Mouse (Mus musculus): Measurements from ENCODE around the gene Serpina1e.

The Serpina1e gene

DNA sequence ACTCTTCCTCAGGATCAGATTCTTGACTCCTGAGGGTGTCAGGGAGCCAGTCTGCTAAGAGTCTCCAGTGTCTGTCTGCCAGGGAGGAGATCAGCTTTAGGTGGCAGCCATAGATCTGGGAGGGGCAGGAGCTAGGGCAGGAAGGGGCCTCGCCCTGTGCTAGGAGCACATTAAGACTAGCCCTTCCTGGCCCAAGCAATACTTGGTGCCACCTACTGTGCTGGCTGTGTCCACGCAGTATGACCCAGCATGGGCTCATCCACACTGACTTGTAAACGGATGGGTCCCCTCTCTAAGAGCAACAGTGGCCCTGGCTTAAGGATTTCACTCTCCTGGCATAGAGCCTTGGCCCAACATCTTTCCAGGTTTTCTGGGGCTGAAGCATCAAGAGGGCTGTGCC is at the start of gene Serpina1e:
Gene Serpina1e (minus strand): TSS at position 178 of the 400 bp plus-strand sequence.
- no peak for ATAC-seq (ENCODE audit: low TSS enrichment)

GRCm38 (mm10) chr12:104004689-104005088 is 45.9 kb upstream of the Serpina1e start:
- ATAC-seq (ENCODE audit: low TSS enrichment): no peak

DNA sequence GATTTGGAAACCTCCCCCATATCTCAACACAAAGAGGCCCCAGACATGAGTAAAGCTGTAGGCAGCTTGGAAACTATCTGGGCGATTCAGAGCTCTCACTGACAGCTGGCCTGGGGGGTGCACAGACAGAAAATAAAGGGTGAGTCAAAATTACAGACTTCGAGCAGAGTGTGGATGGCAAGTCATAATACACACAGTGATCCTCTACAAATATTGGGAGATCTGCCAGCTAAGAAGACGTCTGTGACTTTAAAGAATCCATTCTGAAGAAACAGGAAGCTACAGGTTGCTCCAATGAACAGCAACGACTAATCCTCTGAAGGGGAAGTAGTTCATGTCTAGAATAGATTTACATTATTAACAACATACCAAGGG is 44.5 kb upstream of the Serpina1e start:
- ATAC-seq (ENCODE audit: low TSS enrichment): no peak

DNA sequence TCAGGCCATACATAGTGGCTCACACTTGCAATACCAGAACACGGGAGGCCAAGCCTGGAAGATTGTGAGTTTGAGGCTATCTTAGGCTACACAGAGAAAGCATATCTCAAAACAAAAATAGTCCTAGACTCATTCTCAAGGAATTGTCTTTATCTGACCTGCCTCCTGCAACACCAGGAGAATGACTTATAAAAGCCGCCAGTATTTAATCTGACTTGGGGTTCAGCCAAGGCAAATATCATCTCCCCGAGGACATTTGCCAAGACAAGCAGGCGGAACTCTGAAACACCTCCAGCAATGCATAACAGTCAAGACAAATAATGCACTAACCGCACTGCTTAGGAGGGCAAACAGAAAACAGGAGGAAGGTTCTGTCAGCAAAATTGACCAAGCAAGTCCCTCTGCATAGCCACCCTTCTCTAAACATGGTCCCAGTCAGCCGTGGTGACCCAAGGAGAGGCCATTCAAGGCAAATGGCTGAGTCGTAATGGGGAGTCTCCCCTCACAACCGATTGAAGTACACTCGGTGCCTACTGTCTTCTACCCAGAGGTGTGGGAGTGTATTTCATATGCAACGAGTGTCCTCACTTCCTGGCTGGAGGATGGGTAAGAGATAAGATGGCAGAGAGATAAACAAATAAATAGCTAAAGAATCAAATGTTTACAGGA is 43.9 kb upstream of the Serpina1e start:
- ATAC-seq (ENCODE audit: low TSS enrichment): no peak

GRCm38 (mm10) chr12:104000594-104000993 is 41.8 kb upstream of the Serpina1e start:
- ATAC-seq (ENCODE audit: low TSS enrichment): no peak

GRCm38 (mm10) chr12:103999611-104000010 is 40.8 kb upstream of the Serpina1e start:
- ATAC-seq (ENCODE audit: low TSS enrichment): 0 out of 2 replicates have a peak, but pooled peaks have one; percentile 27

GRCm38 (mm10) chr12:103996513-103996912 is 37.7 kb upstream of the Serpina1e start:
- ATAC-seq (ENCODE audit: low TSS enrichment): no peak

- ATAC-seq (ENCODE audit: low TSS enrichment): peak; percentile 68; the same call in 1 of the 2 replicates
Measured at GRCm38 (mm10) chr12:103995292-103996072, 36.7 kb upstream of the Serpina1e start.

- peak; percentile 75 for ATAC-seq (ENCODE audit: low TSS enrichment)
Measured at GRCm38 (mm10) chr12:103992945-103993344, 34.2 kb upstream of the Serpina1e start.

DNA sequence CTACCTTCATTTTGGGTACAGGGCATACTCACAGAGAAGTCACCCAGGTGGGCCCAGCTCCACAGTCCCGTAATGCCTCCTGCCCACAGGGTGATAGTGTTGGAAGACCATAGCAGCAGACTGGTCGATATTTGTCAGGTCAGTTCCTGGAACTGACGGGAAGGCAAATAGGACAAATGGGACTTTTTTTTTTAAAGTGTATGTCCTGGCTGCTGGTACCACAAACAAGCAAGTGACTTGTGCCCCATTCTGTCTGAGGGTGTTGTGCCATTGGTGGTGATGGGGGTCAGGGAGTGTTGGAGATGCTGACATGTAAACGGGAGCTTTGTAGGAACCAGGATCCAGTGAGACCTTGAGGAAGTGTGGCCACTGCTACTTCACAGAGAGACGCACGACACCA is 31.1 kb upstream of the Serpina1e start, which contains the start of gene Serpina11:
Gene Serpina11 (minus strand): TSS at position 101 of the 400 bp plus-strand sequence.
- ATAC-seq (ENCODE audit: low TSS enrichment): no peak

- no peak for ATAC-seq (ENCODE audit: low TSS enrichment)
Measured at GRCm38 (mm10) chr12:103989514-103989767, 30.7 kb upstream of the Serpina1e start.

DNA sequence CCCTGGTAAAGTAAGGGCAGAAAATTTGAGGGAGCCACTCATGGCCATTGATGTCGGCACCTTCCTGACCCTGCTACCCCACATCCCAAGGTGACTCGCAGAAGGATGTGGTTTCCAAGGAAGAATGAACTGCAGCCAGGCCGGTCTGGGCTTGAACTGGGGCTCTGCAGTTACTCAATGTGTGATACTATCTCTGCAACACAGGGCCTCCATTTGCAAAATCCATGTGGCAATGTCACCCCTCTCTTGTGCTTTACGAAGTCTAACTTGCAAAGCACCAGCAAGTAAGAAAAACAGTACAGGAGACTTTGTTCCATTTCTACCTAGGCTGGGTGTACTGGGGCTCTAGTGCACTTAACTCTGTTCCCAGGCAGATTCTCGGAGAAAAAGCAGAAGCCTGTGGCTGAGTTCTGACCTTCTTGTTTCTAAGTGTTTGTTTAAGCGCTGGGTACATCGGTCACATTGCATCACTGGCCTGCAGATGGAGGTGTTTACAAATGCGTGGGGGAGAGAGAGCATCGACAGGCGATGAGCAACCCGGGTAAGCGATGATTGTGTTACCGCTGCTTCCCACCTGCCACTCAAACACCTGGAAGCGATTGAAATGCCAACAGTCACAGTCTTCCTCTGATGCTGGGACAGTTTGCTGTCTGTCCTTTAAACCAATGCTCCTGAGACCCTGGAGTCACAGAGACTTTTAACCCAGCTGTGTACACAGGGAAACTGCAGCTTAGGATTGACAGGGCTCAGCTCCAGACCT is 30.2 kb upstream of the Serpina1e start:
- ATAC-seq (ENCODE audit: low TSS enrichment): no peak

GRCm38 (mm10) chr12:103985868-103986267 is 27.1 kb upstream of the Serpina1e start:
- ATAC-seq (ENCODE audit: low TSS enrichment): no peak

- no peak for ATAC-seq (ENCODE audit: low TSS enrichment)
Measured at GRCm38 (mm10) chr12:103984935-103985334, 26.2 kb upstream of the Serpina1e start.

DNA sequence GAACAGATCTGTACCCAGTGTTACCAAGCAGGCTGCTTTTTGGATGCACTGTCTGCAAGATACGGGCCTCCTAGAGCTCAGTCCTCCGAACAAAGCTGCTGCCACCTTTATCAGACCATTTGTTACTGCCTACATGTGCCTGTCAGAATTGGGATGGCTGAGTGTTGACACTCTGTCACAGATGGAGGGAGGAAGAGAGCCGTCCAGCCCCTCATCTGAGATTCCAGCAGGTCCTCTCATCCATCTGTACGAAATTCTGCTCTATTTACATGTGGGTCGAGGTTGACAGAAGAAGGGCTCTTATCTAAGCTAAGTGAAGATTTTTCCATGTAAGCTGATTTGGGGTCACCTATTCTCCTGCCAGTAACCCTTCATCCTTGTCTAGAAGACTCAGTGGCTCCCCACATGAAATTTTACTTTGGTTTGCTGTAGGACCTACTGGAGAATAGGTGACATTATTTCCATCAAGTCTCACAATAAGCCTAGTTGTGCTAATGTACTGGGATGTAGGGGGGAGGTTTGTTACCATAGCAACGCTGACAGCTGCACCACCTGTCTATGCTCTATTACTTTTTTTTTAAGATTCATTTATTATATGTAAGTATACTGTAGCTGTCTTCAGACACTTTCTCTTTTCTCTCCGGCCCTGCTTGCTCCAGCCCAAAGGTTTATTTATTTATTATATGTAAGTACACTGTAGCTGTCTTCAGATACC is 23.0 kb upstream of the Serpina1e start:
- ATAC-seq (ENCODE audit: low TSS enrichment): no peak

DNA sequence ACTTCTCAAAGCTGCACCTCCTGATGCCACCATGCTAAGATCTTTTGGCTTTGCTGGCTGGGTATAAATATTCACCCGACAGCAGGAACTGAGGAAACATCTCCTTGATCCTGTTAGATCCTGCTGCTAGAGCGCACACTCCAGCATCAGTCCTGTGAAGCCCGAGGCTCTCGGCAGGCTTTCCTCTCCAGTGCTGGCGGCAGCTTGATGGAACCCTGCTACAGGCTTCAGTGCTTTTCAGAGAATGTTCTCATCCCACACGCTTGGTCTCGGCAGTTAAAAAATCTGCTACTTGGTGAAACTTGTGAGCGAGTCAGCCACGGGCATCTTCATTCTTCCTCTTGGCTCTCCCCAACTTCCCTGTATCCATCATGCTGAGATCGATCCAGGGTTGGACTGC is 19.5 kb upstream of the Serpina1e start:
- peak; percentile 90 for ATAC-seq (ENCODE audit: low TSS enrichment)

DNA sequence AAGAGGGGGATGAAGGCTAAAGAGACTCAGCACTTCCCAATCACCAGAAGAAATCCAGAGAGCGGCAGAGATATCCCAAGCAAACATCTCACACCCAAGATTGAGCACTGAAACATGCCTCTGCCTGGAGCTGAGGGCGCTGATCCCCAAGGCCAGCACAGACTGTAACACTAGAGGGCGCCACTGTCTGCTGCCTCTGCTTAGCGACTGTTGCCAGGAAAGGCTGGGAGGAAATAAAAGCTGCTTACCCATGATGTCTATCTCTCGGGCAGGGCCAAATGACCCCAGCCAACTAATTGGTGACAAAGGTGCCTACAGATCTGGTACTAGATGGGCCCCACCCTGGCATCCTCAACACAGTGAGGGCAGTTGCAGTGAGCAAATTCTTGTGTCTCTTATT is 19.1 kb upstream of the Serpina1e start:
- ATAC-seq (ENCODE audit: low TSS enrichment): peak; percentile 51

DNA sequence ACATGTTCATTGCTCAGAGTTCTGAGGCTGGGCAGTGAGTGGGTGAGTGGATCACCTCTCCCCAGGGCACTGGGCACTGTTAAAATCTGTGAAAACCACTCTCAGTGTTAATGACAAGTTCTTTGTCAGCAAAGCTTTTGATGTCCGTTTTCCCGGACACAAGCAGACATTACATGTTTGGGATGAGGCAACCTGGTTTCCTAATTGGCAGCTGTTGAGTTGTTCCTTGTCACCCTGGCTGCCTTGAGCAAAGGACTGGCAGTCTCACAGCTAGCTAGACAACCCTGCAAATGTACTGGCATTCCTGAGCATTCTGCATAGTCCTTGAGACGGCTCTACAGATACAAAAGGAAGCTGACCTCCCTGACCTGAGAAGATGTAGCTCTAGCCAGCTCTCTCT is 18.3 kb upstream of the Serpina1e start:
- no peak for ATAC-seq (ENCODE audit: low TSS enrichment)

- peak; percentile 98 for ATAC-seq (ENCODE audit: low TSS enrichment)
Measured at GRCm38 (mm10) chr12:103971080-103971479, 12.3 kb upstream of the Serpina1e start.

GRCm38 (mm10) chr12:103969577-103970116 is 10.9 kb upstream of the Serpina1e start:
- no peak for ATAC-seq (ENCODE audit: low TSS enrichment)

DNA sequence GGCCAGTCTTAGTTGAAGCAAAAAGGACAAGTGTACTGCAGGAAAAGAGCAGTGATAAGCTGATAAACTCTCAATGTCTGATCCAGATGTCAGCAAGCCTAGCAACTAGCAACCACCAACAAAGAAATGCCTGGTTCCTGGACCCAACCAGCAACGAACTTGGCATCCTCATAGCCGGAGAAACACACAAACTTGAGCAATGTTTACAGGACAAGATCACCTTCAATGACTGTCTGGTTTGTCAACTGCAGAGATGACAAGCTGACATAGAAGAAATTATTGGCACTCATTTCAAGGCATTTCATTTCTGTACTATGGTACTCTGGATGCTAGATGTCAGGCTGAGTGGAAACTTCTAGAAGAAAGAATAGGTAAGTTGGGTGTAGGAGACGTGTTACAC is 8.0 kb upstream of the Serpina1e start:
- ATAC-seq (ENCODE audit: low TSS enrichment): no peak

DNA sequence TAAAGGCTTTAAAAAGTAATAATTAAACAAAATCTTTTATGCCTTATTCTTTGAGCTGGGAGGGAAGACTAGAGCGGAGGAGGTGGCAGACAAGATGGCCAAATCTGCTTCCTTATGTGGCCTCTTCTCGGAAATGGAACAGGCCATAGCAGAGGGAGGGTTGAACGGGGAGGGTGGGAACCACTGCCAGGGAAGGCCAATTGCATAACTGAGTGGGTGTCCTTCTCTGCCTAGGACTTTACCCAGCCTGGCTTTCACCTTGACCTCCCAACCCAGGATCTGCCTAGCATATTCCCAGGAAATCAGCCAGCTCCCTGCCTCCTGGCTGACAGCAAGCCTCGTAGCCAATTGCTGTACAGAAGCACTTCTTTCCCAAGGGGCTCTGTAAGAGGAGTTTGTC is 4.5 kb upstream of the Serpina1e start:
- ATAC-seq (ENCODE audit: low TSS enrichment): peak; percentile 38; the same call in 1 of the 2 replicates

All from frontal cortex, adult (tissue).